Comparison of ENCODE assay signal across 9 mouse cellular contexts in the genomic region with DNA sequence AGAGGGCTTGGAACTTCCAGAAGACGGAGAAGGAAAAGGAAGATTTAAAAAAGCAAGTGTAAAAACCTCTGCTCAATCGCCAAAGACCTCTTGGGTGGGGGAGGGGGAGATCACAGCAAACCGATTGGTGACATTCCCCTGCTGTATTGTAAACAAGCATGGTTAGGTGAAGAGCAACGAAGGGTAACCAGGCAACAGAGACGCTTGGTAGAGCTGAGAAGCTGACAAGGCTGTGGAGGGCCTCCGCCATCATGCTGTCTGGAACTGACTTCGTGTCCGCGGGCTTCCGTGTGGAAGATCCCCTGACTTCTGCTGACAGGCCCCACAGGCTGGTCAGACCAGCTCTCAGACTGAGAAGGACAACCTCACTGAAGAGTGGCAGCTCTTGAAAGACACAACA. TPM values are rescaled to one million over a fixed set of nuclear protein-coding genes. Genes with fewer than 3 reads are reported as not detected.
A peak's percentile ranks its signal among the peaks of the same experiment; 100 is the strongest.
DNase-seq lines count a peak whose midpoint lies in the region; ATAC-seq and TF ChIP-seq lines count a peak whose summit lies in the region.
"Had no signal": no experiment of that assay in that cellular context is flagged by ENCODE, and none has a peak within 500 bp of the region (broad histone marks: within the 10 kb centered on the region; RNA-seq: fewer than 3 reads in every experiment).

No protein-coding gene starts in this region.

- no peak for ATAC-seq in lung, embryonic 15.5 days (ENCODE audit: borderline replicate concordance, extremely low read depth, low FRiP score, low TSS enrichment)
- ATAC-seq in forebrain, embryonic 11.5 days (replicated peaks; ENCODE audit: low FRiP score): 0 out of 2 replicates have a peak, but pooled peaks have one; percentile 27
- no peak for ATAC-seq in neural tube, embryonic 15.5 days (ENCODE audit: low FRiP score)

- 7% methylated on average over 10 of the region's 10 CpGs for WGBS in lung, embryonic 15.5 days
- WGBS in lung, adult 2 months: 18% methylated on average over 10 of the region's 10 CpGs
- 9% methylated on average over 10 of the region's 10 CpGs for WGBS in forebrain, embryonic 11.5 days
- 10% methylated on average over 10 of the region's 10 CpGs for WGBS in neural tube, embryonic 15.5 days

- no peaks in the 10 kb centered on the region for H3K36me3 ChIP-seq in lung, embryonic 15.5 days
- H3K36me3 ChIP-seq in forebrain, embryonic 11.5 days (ENCODE audit: control insufficient read depth, insufficient read depth, low read length): no peaks in the 10 kb centered on the region
- no peaks in the 10 kb centered on the region for H3K36me3 ChIP-seq in neural tube, embryonic 15.5 days

- no peak for TF ChIP-seq CTCF in lung, adult 2 months (IDR thresholded peaks at IDR 0.05; ENCODE audit: insufficient read depth, low read length)
- no peak for TF ChIP-seq CTCF in gastrocnemius, adult 2 months (IDR thresholded peaks at IDR 0.05)

- no peaks in the 10 kb centered on the region for H3K27me3 ChIP-seq in lung, embryonic 15.5 days
- no peaks in the 10 kb centered on the region for H3K27me3 ChIP-seq in forebrain, embryonic 11.5 days (ENCODE audit: control insufficient read depth, insufficient read depth, low read length)
- H3K27me3 ChIP-seq in neural tube, embryonic 15.5 days (replicated peaks): no peaks in the 10 kb centered on the region

- no peak for DNase-seq in lung, adult 2 months
- no peak for DNase-seq in forebrain, embryonic 11.5 days (ENCODE audit: low spot score)
- DNase-seq in kidney, postnatal 36 days: peak; percentile 28 to 29
- no peak for DNase-seq in thymus, postnatal 10 days (ENCODE audit: low spot score in 2 of 2)
- no peak for DNase-seq in cerebellum, postnatal 4 days (ENCODE audit: low spot score in 2 of 2)
- DNase-seq in gastrocnemius, adult 2 months: no peak

- intact Hi-C loops in gastrocnemius, adult 2 months (cut with DNase I): no loop called here

- H3K9ac ChIP-seq in lung, embryonic 15.5 days: no peak overlapping the region
- no peak overlapping the region for H3K9ac ChIP-seq in forebrain, embryonic 11.5 days (ENCODE audit: low read length)
- H3K9ac ChIP-seq in neural tube, embryonic 15.5 days (replicated peaks): no peak overlapping the region

- H3K27ac ChIP-seq in lung, embryonic 15.5 days: no peak overlapping the region
- no peak overlapping the region for H3K27ac ChIP-seq in forebrain, embryonic 11.5 days (ENCODE audit: low read depth, low read length)
- no peak overlapping the region for H3K27ac ChIP-seq in neural tube, embryonic 15.5 days (replicated peaks)
- H3K27ac ChIP-seq in gastrocnemius, adult 2 months: no peak overlapping the region
- H3K27ac ChIP-seq: macrophage had no signal

- no peak for TF ChIP-seq POLR2A in lung, adult 2 months (IDR thresholded peaks at IDR 0.05; ENCODE audit: borderline replicate concordance, extremely low read depth, low read depth, low read length)

- H3K9me3 ChIP-seq in lung, embryonic 15.5 days: no peaks in the 10 kb centered on the region
- no peaks in the 10 kb centered on the region for H3K9me3 ChIP-seq in forebrain, embryonic 11.5 days (ENCODE audit: control insufficient read depth, low read length)
- no peaks in the 10 kb centered on the region for H3K9me3 ChIP-seq in neural tube, embryonic 15.5 days (replicated peaks)

- peak overlapping the region; percentile 13; the same call in 1 of the 2 replicates for H3K4me3 ChIP-seq in lung, embryonic 15.5 days
- H3K4me3 ChIP-seq in lung, adult 2 months (replicated peaks; ENCODE audit: extremely low read depth, low read depth, low read length): no peak overlapping the region
- no peak overlapping the region for H3K4me3 ChIP-seq in forebrain, embryonic 11.5 days (ENCODE audit: low read depth, low read length)
- no peak overlapping the region for H3K4me3 ChIP-seq in neural tube, embryonic 15.5 days (replicated peaks)
- H3K4me3 ChIP-seq in gastrocnemius, adult 2 months: no peak overlapping the region

- H3K4me1 ChIP-seq in lung, embryonic 15.5 days: peaks cover 7% of the 10 kb centered on the region; the same call in 1 of the 2 replicates
- no peaks in the 10 kb centered on the region for H3K4me1 ChIP-seq in lung, adult 2 months (ENCODE audit: control insufficient read depth, insufficient read depth, low read length)
- H3K4me1 ChIP-seq in forebrain, embryonic 11.5 days (replicated peaks; ENCODE audit: control insufficient read depth, insufficient read depth, low read length): no peaks in the 10 kb centered on the region
- peaks cover 8% of the 10 kb centered on the region for H3K4me1 ChIP-seq in neural tube, embryonic 15.5 days

- H3K4me2 ChIP-seq in lung, embryonic 15.5 days: peak overlapping the region; percentile 42
- peak overlapping the region; percentile 24; the same call in 1 of the 2 replicates for H3K4me2 ChIP-seq in forebrain, embryonic 11.5 days (ENCODE audit: low read depth, low read length, severe bottlenecking)
- peak overlapping the region; percentile 32 for H3K4me2 ChIP-seq in neural tube, embryonic 15.5 days

RNA-seq across cellular contexts. Expression of gene Plet1, which starts 8.8 kb away (rescaled TPM):
- polyA plus RNA-seq in lung, embryonic 15.5 days (2015; fragmentation: Nextera tagmentation; extraction: Ambion mirVana): 1.6 TPM in 2 replicates
- polyA plus RNA-seq in lung, adult 2 months (2012; rRNA removed): 53.4 and 55.7 TPM in 2 replicates
- polyA plus RNA-seq in forebrain, embryonic 11.5 days (2014; fragmentation: Nextera tagmentation; extraction: Ambion mirVana): 0.21 TPM in 1 of 2 replicates, not detected in the other
- 0.72 and 2.1 TPM in 2 replicates for polyA plus RNA-seq in neural tube, embryonic 15.5 days (2015; fragmentation: Nextera tagmentation; extraction: Ambion mirVana)
- under 1 TPM in 1 of 2 experiments, not detected in 1; 0.36 TPM for total RNA-seq in gastrocnemius, adult 2 months (2021)
- polyA plus RNA-seq: macrophage had no signal

RNA-seq across cellular contexts. Expression of gene Pts, which starts 43.0 kb away (rescaled TPM):
- 70.4 and 71.2 TPM in 2 replicates for polyA plus RNA-seq in lung, embryonic 15.5 days (2015; fragmentation: Nextera tagmentation; extraction: Ambion mirVana)
- 30.6 and 33.1 TPM in 2 replicates for polyA plus RNA-seq in lung, adult 2 months (2012; rRNA removed)
- polyA plus RNA-seq in forebrain, embryonic 11.5 days (2014; fragmentation: Nextera tagmentation; extraction: Ambion mirVana): 77.5 and 93.5 TPM in 2 replicates
- polyA plus RNA-seq in neural tube, embryonic 15.5 days (2015; fragmentation: Nextera tagmentation; extraction: Ambion mirVana): 109 and 113 TPM in 2 replicates
- total RNA-seq in gastrocnemius, adult 2 months (2021): 10 to 100 TPM; 10.4 to 11.9 TPM

Comparison
In these comparisons a context has a peak if more than half of its experiments do, and no peak if none do; other contexts are left out.
1. RNA of gene Plet1, which starts 8.8 kb away (polyA plus RNA-seq): 53.4 to 55.7 TPM in lung, adult 2 months; 1.6 TPM in lung, embryonic 15.5 days, 0.72 to 2.1 TPM in neural tube, embryonic 15.5 days and 0.21 TPM in forebrain, embryonic 11.5 days; every median in the first group is over 10 times any median in the second.
2. DNase-seq: peak in kidney, postnatal 36 days (2 of 2); none in lung, adult 2 months (single experiment), forebrain, embryonic 11.5 days (single experiment), thymus, postnatal 10 days (0 of 2), cerebellum, postnatal 4 days (0 of 2) and gastrocnemius, adult 2 months (single experiment).
3. Peak in every context shown above with its lines, with median percentiles within 50 percentile points of each other: H3K4me2 ChIP-seq.